Mouse (Mus musculus): ENCODE results near the gene Cfap299.

DNA sequence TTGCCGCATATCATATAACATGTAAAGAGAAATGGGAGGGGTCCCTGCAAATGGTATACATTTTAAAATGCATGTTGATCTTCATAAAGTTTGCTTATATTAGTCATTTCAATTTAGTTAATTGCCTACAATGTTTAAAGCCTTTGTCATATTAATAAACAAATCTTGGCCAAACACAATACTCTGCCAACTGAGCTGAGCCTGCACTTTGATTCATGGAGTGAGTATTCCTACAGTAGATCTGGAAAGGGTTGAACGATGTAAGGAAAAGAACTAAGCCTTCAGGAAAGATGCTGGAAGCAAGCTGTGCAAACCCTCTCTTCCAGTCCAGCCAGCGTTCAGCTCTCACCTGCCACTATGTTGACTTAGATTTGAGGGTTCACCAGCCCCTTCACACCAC is 252.9 kb downstream of the Cfap299 start:
- TF ChIP-seq CTCF (conservative IDR thresholded peaks at IDR 0.05; ENCODE audit: low read length) (no peak), NANOG (IDR thresholded peaks at IDR 0.05; ENCODE audit: borderline replicate concordance, low read length) (no peak), POU5F1 (IDR thresholded peaks at IDR 0.05; ENCODE audit: borderline replicate concordance, low read length) (no peak)
